Mouse (Mus musculus): Measurements from ENCODE around the gene Pgrmc2. TPM values are rescaled to one million over a fixed set of nuclear protein-coding genes. Genes with fewer than 3 reads are reported as not detected.

Pgrmc2 gene
- total and polyA plus RNA-seq, 3 experiments, result 18.5 to 50.4 (median 31.6) TPM

GRCm38 (mm10) chr3:41081474-41082301, 1.2 kb downstream of the Pgrmc2 start:
- peak; percentile 46 for DNase-seq (ENCODE audit: extremely low read depth)
- no peak overlapping the region for H3K27ac ChIP-seq (ENCODE audit: insufficient read depth, low read depth)
- in situ Hi-C loops (cut with MboI; ENCODE audit: low pct_ligation_motif_present, low pct_unique_long_range_greater_than_20kb, low sequenced_read_pairs) (no loop called here), dilution Hi-C loops (cut with MboI; ENCODE audit: extremely low pct_ligation_motif_present, extremely low pct_unique_long_range_greater_than_20kb, low sequenced_read_pairs) (no loop called here)
- no peaks in the 10 kb centered on the region for H3K27me3 ChIP-seq (replicated peaks)
- H3K9ac ChIP-seq (ENCODE audit: insufficient read depth, low read depth), result peak overlapping the region; percentile 59
- H3K4me3 ChIP-seq (replicated peaks in 1 of 3; ENCODE audit: low read depth in 2 of 3, low read length in 2 of 3, poor library complexity in 1 of 3), result peak overlapping the region; percentile 85 to 98 (median 91)
- peaks cover 0 to 38% of the 10 kb centered on the region in 2 experiments; a peak in 3 of 4 replicates for H3K4me1 ChIP-seq (ENCODE audit: control insufficient read depth in 1 of 2, insufficient read depth in 2 of 2)
- H3K4me2 ChIP-seq (ENCODE audit: insufficient read depth, low read depth, poor library complexity, severe bottlenecking), result peak overlapping the region; percentile 93
- peaks cover 0 to 16% of the 10 kb centered on the region in 2 experiments for H3K36me3 ChIP-seq (replicated peaks in 1 of 2; ENCODE audit: control insufficient read depth in 1 of 2, insufficient read depth in 1 of 2, low read length in 1 of 2)
- peaks cover 31% of the 10 kb centered on the region for H3K79me2 ChIP-seq (replicated peaks; ENCODE audit: control insufficient read depth, extremely low read depth, insufficient read depth, poor library complexity, severe bottlenecking)
- no peaks in the 10 kb centered on the region for H3K9me3 ChIP-seq (replicated peaks; ENCODE audit: low read length)
- TF ChIP-seq MYC (IDR thresholded peaks at IDR 0.05; ENCODE audit: low read depth, low read length), result 0 out of 2 replicates have a peak, but pooled peaks have one; percentile 41
- TF ChIP-seq SIN3A (IDR thresholded peaks at IDR 0.05; ENCODE audit: low read length), result peak; percentile 40; the same call in 1 of the 2 replicates
- TF ChIP-seq ZMIZ1 (IDR thresholded peaks at IDR 0.05; ENCODE audit: low read depth, low read length), result no peak
- no peak for TF ChIP-seq ZC3H11A (IDR thresholded peaks at IDR 0.05; ENCODE audit: low read depth, low read length)
- no peak for TF ChIP-seq MAX (IDR thresholded peaks at IDR 0.05; ENCODE audit: low read length)
- peak; percentile 55; the same call in 1 of the 2 replicates for TF ChIP-seq MXI1 (IDR thresholded peaks at IDR 0.05; ENCODE audit: low read depth, low read length)
- no peak for TF ChIP-seq RAD21 (IDR thresholded peaks at IDR 0.05; ENCODE audit: low read depth, low read length)
- no peak for TF ChIP-seq RCOR1 (conservative IDR thresholded peaks at IDR 0.05; ENCODE audit: low read depth, low read length)

GRCm38 (mm10) chr3:41080724-41081123, 2.1 kb downstream of the Pgrmc2 start:
- Histone ChIP-seq H3K27me3 (replicated peaks) (no peaks in the 10 kb centered on the region), H3K36me3 (replicated peaks in 1 of 2; ENCODE audit: control insufficient read depth in 1 of 2, insufficient read depth in 1 of 2, low read length in 1 of 2) (peaks cover 0 to 17% of the 10 kb centered on the region in 2 experiments), H3K27ac (ENCODE audit: insufficient read depth, low read depth) (no peak overlapping the region), H3K4me1 (ENCODE audit: control insufficient read depth in 1 of 2, insufficient read depth in 2 of 2) (peaks cover 0 to 41% of the 10 kb centered on the region in 2 experiments; a peak in 3 of 4 replicates), H3K4me2 (ENCODE audit: insufficient read depth, low read depth, poor library complexity, severe bottlenecking) (peak overlapping the region; percentile 40; the same call in 1 of the 2 replicates), H3K9ac (ENCODE audit: insufficient read depth, low read depth) (no peak overlapping the region; the same call in 1 of the 2 replicates), H3K9me3 (replicated peaks; ENCODE audit: low read length) (no peaks in the 10 kb centered on the region), H3K4me3 (replicated peaks in 1 of 3; ENCODE audit: low read depth in 2 of 3, low read length in 2 of 3, poor library complexity in 1 of 3) (no peak overlapping the region), H3K79me2 (replicated peaks; ENCODE audit: control insufficient read depth, extremely low read depth, insufficient read depth, poor library complexity, severe bottlenecking) (peaks cover 32% of the 10 kb centered on the region)
- DNase-seq (ENCODE audit: extremely low read depth), result peak; percentile 22
- in situ Hi-C loops (cut with MboI; ENCODE audit: low pct_ligation_motif_present, low pct_unique_long_range_greater_than_20kb, low sequenced_read_pairs) (no loop called here), dilution Hi-C loops (cut with MboI; ENCODE audit: extremely low pct_ligation_motif_present, extremely low pct_unique_long_range_greater_than_20kb, low sequenced_read_pairs) (no loop called here)
- TF ChIP-seq ZNF384 (IDR thresholded peaks at IDR 0.05; ENCODE audit: low read depth, low read length), result no peak
- TF ChIP-seq USF1 (IDR thresholded peaks at IDR 0.05; ENCODE audit: low read depth, low read length), result no peak
- TF ChIP-seq POLR2AphosphoS2 (IDR thresholded peaks at IDR 0.05; ENCODE audit: low read depth, low read length), result no peak
- TF ChIP-seq TCF12 (IDR thresholded peaks at IDR 0.05; ENCODE audit: low read depth, low read length), result no peak
- TF ChIP-seq CHD1 (IDR thresholded peaks at IDR 0.05; ENCODE audit: low read depth, low read length), result no peak
- TF ChIP-seq ZC3H11A (IDR thresholded peaks at IDR 0.05; ENCODE audit: low read depth, low read length), result no peak
- TF ChIP-seq MAZ (IDR thresholded peaks at IDR 0.05; ENCODE audit: low read depth, low read length), result no peak
- no peak for TF ChIP-seq RAD21 (IDR thresholded peaks at IDR 0.05; ENCODE audit: low read depth, low read length)
- TF ChIP-seq MYC (IDR thresholded peaks at IDR 0.05; ENCODE audit: low read depth, low read length), result no peak
